Mouse (Mus musculus) neural tube, embryonic 11.5 days (tissue): ENCODE measurements around the gene Vps13d. TPM values are rescaled to one million over a fixed set of nuclear protein-coding genes. Genes with fewer than 3 reads are reported as not detected.

Experiments
- ATAC-seq: fragments of 200-750 bp; cut with Nextera tagmentation; 2 replicates; pipeline ENCODE4 v1.8.0; 2017; ENCODE audit warnings: moderate number of reproducible peaks, mild to moderate bottlenecking, moderate TSS enrichment, moderate library complexity; ENCODE audit not compliant: insufficient read depth, low FRiP score, low TSS enrichment
- DNase-seq: peaks from one replicate; pipeline ENCODE4 v3.0.0-alpha.2; 2015; ENCODE audit warnings: low spot score
- H3K27ac ChIP-seq: fragments of 300-500 bp; sonication (generic); 2 replicates; pipeline ENCODE4 v1.5.1; 2014; ENCODE audit warnings: low read depth, mild to moderate bottlenecking, low read length
- H3K27me3 ChIP-seq: fragments of 300-500 bp; sonication (generic); 2 replicates; pipeline ENCODE4 v1.6.1; 2014; ENCODE audit warnings: mild to moderate bottlenecking, low read length, mixed read lengths; ENCODE audit not compliant: control insufficient read depth, insufficient read depth
- H3K36me3 ChIP-seq: fragments of 300-500 bp; sonication (generic); 2 replicates; pipeline ENCODE4 v1.6.1; 2014; ENCODE audit warnings: mild to moderate bottlenecking, low read length, moderate library complexity, mixed read lengths; ENCODE audit not compliant: control insufficient read depth, insufficient read depth
- H3K4me1 ChIP-seq: fragments of 300-500 bp; sonication (generic); 2 replicates; pipeline ENCODE4 v1.6.1; 2014; ENCODE audit warnings: low read length, mixed read lengths; ENCODE audit not compliant: control insufficient read depth, insufficient read depth
- H3K4me2 ChIP-seq: fragments of 300-500 bp; sonication (generic); 2 replicates; pipeline ENCODE4 v1.6.1; 2014; ENCODE audit warnings: low read depth, mild to moderate bottlenecking, moderate library complexity
- H3K4me3 ChIP-seq: fragments of 300-500 bp; sonication (generic); 2 replicates; pipeline ENCODE4 v1.5.1; 2014; ENCODE audit warnings: low read depth, low read length
- H3K9ac ChIP-seq: fragments of 300-500 bp; sonication (generic); 2 replicates; pipeline ENCODE4 v1.6.1; 2014; ENCODE audit warnings: mild to moderate bottlenecking, low read length
- H3K9me3 ChIP-seq: fragments of 300-500 bp; sonication (generic); 2 replicates; pipeline ENCODE4 v1.6.1; 2016; ENCODE audit warnings: low read length; ENCODE audit not compliant: control insufficient read depth
- WGBS: fragments of 180-500 bp; shearing (Covaris S2); extraction: QIAGEN DNeasy Blood & Tissue Kit; methylation state at CpG from one replicate; pipeline ENCODE4 v1.1.7; 2014; 5-methylcytosine and 5-hydroxymethylcytosine counted together
- polyA plus RNA-seq: library from polyadenylated mRNA; unstranded; fragments of >200 nt; fragmentation: Nextera tagmentation; extraction: Ambion mirVana; gene quantifications from 2 replicates; pipeline ENCODE4 v1.2.1, GENCODE M21; 2014

Gene Vps13d
- polyA plus RNA-seq, 1 experiment from 2014 or later: 14.3 TPM

DNA sequence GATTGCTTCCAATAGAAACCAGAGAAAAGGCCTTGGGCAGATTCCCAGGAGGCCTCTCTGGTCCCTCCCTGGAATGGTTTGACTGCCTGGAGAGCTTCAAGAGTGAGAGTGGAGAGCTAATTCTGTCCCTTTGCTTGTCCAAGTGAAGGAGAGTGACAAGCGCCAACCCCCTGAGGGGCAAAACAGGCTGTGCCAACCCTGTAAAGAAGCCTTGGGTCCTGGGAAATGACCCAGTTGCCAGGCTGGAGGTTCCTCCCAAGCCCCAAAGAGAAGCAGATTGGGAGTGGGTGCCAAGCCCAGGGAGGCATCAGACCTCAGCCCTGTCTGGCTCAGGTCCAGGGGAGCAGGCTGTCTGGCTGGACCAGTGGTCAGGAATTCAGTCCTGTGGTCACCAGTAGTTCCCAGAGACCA is 265.0 kb downstream of the Vps13d start:
- WGBS: 95% methylated on average over 1 of the region's 1 CpGs
- Histone ChIP-seq H3K9ac (no peak overlapping the region), H3K27ac (no peak overlapping the region), H3K9me3 (no peaks in the 10 kb centered on the region), H3K4me1 (no peaks in the 10 kb centered on the region), H3K27me3 (no peaks in the 10 kb centered on the region), H3K36me3 (0 out of 2 replicates have a peak, but pooled peaks cover 2% of the 10 kb centered on the region), H3K4me3 (no peak overlapping the region), H3K4me2 (no peak overlapping the region)
- DNase-seq (no peak), ATAC-seq (no peak; the same call in 1 of the 2 replicates)

DNA sequence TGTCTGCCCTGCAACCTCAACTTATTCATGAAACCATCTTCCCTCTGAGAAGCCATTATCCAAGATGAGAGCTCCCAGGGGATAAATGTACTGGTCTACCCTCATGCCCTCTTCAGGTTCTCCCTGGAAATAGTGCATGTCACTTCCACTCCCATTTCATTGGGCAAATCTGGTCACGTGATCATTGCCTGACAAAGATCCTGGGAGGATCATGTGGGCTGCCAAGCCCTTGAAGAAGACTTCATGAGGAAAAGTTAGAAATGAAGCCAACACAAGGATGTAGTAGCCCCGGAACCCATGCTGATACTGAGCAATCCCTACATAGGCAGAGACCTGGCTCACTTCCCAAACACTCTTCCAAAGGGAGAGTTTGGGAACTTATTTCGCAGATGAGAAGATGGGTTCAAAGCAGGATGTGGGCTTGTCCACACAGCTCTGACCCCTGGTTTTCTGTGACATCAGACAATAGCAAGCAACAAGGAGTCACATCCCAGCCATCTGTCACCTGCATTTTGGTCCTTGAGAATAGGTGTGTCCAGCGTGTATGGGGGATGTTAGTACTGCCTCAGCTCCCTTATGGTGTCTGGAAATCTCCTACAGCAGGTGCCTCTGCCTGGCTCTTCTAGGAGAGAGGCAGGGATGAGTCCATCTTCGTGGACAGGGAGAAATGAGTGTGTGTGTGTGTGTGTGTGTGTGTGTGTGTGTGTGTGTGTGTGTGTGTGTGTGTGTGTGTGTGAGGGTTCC is 265.9 kb downstream of the Vps13d start:
- ATAC-seq: no peak
- Histone ChIP-seq H3K36me3 (0 out of 2 replicates have a peak, but pooled peaks cover 2% of the 10 kb centered on the region), H3K27ac (no peak overlapping the region), H3K9ac (no peak overlapping the region), H3K27me3 (no peaks in the 10 kb centered on the region), H3K9me3 (no peaks in the 10 kb centered on the region), H3K4me1 (no peaks in the 10 kb centered on the region), H3K4me3 (no peak overlapping the region), H3K4me2 (no peak overlapping the region)
- 87% methylated on average over 5 of the region's 5 CpGs for WGBS
- no peak for DNase-seq

Other genes starting within 250 kb of the Vps13d start
- gene Tnfrsf1b, start 51.9 kb upstream of the Vps13d start, polyA plus RNA-seq: 2.0 and 2.1 TPM in 2 replicates
- 0.21 TPM in 1 of 2 replicates, not detected in the other for gene Tnfrsf8, start 120.2 kb upstream of the Vps13d start, polyA plus RNA-seq